Mouse (Mus musculus) spleen, adult 2 months (tissue): ENCODE measurements around the gene Pigg.

Source experiments
- CTCF ChIP-seq: fragments of 200-500 bp; IDR thresholded peaks from 2 replicates; pipeline ENCODE4 v1.5.1; 2011; ENCODE audit warnings: mild to moderate bottlenecking, inconsistent platforms; ENCODE audit not compliant: insufficient read depth, insufficient read length, insufficient replicate concordance; ENCODE audit errors: extremely low read depth
- POLR2A ChIP-seq: fragments of 200-500 bp; IDR thresholded peaks from 2 replicates; pipeline ENCODE4 v1.6.1; 2011; ENCODE audit warnings: low read depth, low read length, inconsistent platforms

DNA sequence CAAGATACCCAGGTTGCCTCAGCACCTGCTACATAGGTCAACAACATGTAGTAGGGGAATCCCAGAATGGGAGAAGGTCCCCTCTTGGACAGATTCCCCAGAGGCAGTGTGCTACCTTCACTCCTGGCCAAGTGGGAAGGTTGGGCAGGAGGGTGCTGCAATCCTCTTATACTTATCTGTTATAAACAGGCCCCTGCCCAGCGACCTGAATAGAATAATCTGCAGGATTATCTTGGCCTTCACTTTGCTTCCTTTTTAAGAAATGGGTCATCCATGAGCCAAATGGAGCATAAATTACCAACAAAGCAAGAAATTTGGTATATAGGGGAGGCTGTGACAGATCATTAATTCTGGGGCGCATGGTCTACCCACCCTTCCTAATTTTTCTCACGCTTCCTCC, 77.3 kb downstream of the Pigg start:
- TF ChIP-seq CTCF (no peak), POLR2A (no peak)
